Mouse (Mus musculus) neural tube, embryonic 12.5 days (tissue): ENCODE results near the gene Gm13283. TPM values are rescaled to one million over a fixed set of nuclear protein-coding genes. Genes with fewer than 3 reads are reported as not detected.
"Not testable (repeated sequence)": the region's sequence is repeated elsewhere in the genome, so short reads cannot be mapped to it uniquely, and the experiment has no call there.

ENCODE experiments used
- ATAC-seq: fragments of 200-750 bp; cut with Nextera tagmentation; 2 replicates; pipeline ENCODE4 v1.8.0; 2017; ENCODE audit warnings: low read depth, mild to moderate bottlenecking, moderate TSS enrichment, moderate library complexity; ENCODE audit not compliant: low FRiP score
- H3K27ac ChIP-seq: fragments of 300-500 bp; sonication (generic); 2 replicates; pipeline ENCODE4 v1.5.1; 2016
- H3K27me3 ChIP-seq: fragments of 300-500 bp; sonication (generic); replicated peaks from 2 replicates; pipeline ENCODE4 v1.6.1; 2016; ENCODE audit warnings: mild to moderate bottlenecking
- H3K36me3 ChIP-seq: fragments of 300-500 bp; sonication (generic); 2 replicates; pipeline ENCODE4 v1.6.1; 2016; ENCODE audit warnings: mild to moderate bottlenecking
- H3K4me1 ChIP-seq: fragments of 300-500 bp; sonication (generic); 2 replicates; pipeline ENCODE4 v1.6.1; 2016
- H3K4me2 ChIP-seq: fragments of 300-500 bp; sonication (generic); replicated peaks from 2 replicates; pipeline ENCODE4 v1.6.1; 2016; ENCODE audit warnings: mild to moderate bottlenecking
- H3K4me3 ChIP-seq: fragments of 300-500 bp; sonication (generic); 2 replicates; pipeline ENCODE4 v1.5.1; 2016
- H3K9ac ChIP-seq: fragments of 300-500 bp; sonication (generic); 2 replicates; pipeline ENCODE4 v1.6.1; 2016; ENCODE audit warnings: mild to moderate bottlenecking
- H3K9me3 ChIP-seq: fragments of 300-500 bp; sonication (generic); 2 replicates; pipeline ENCODE4 v1.6.1; 2016; ENCODE audit warnings: mild to moderate bottlenecking
- WGBS: fragments of 180-500 bp; shearing (Covaris S2); methylation state at CpG from one replicate; pipeline ENCODE4 v1.1.7; 2016; 5-methylcytosine and 5-hydroxymethylcytosine counted together
- polyA plus RNA-seq: library from polyadenylated mRNA; unstranded; fragments of >200 nt; fragmentation: Nextera tagmentation; extraction: Ambion mirVana; gene quantifications from 2 replicates; pipeline ENCODE4 v1.2.1, GENCODE M21; 2016

Gm13283 gene
- polyA plus RNA-seq, 1 experiment from 2014 or later: 0.32 TPM

DNA sequence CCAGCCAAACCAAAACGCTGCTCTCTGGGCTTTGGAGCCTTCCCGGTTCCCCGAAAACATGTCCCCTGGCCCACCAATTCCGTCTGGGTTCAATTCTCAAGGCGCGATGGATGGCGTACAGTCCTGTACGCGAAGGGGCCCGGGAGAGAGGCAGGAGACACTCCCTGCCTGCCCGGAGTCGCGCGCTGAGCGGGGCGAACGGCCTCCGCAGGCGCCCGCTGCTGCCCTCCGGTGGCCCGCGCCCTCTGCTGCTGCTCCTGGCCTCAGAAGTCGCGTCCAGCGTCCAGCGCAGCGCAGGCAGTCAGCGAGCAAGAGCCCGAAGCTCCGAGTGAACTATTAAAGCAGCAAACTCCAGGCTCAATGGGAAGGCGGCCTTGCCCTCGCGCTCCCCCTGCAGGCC is 45.8 kb downstream of the Gm13283 start:
- not testable (repeated sequence) for H3K27ac ChIP-seq, H3K27me3 ChIP-seq, H3K4me3 ChIP-seq, H3K9ac ChIP-seq, H3K9me3 ChIP-seq, H3K4me1 ChIP-seq, ATAC-seq, H3K36me3 ChIP-seq
- WGBS: 0% methylated on average over 6 of the region's 34 CpGs
- H3K4me2 ChIP-seq: peak overlapping the region; percentile 46

Other genes starting within 250 kb of the Gm13283 start
- not detected in 2 replicates for gene Ifnb1, start 237.3 kb upstream of the Gm13283 start, polyA plus RNA-seq
- not detected in 2 replicates for gene Ifna15, start 201.9 kb upstream of the Gm13283 start, polyA plus RNA-seq
- not detected in 2 replicates for gene Ifna14, start 188.3 kb upstream of the Gm13283 start, polyA plus RNA-seq
- gene Ifna9, start 167.7 kb upstream of the Gm13283 start, polyA plus RNA-seq: not detected in 2 replicates
- gene Ifna12, start 156.7 kb upstream of the Gm13283 start, polyA plus RNA-seq: not detected in 2 replicates
- not detected in 2 replicates for gene C87499, start 125.7 kb upstream of the Gm13283 start, polyA plus RNA-seq
- gene Ifna13, start 115.7 kb upstream of the Gm13283 start, polyA plus RNA-seq: not detected in 2 replicates
- not detected in 2 replicates for gene Ifna16, start 83.2 kb upstream of the Gm13283 start, polyA plus RNA-seq
- gene Ifna2, start 76.2 kb upstream of the Gm13283 start, polyA plus RNA-seq: not detected in 2 replicates
- not detected in 2 replicates for gene Ifnab, start 68.8 kb upstream of the Gm13283 start, polyA plus RNA-seq
- 1.6 and 2.0 TPM in 2 replicates for gene Gm26566, start 38.3 kb upstream of the Gm13283 start, polyA plus RNA-seq
- 127 and 132 TPM in 2 replicates for gene Klhl9, start 37.7 kb upstream of the Gm13283 start, polyA plus RNA-seq
- not detected in 2 replicates for gene Gm13271, start 5.3 kb upstream of the Gm13283 start, polyA plus RNA-seq
- 0.22 TPM in 1 of 2 replicates, not detected in the other for gene Gm13290, start 13.7 kb downstream of the Gm13283 start, polyA plus RNA-seq
- gene Gm13289, start 16.8 kb downstream of the Gm13283 start, polyA plus RNA-seq: not detected in 2 replicates
- gene Gm13272, start 19.7 kb downstream of the Gm13283 start, polyA plus RNA-seq: not detected in 2 replicates
- gene Ifnz, start 22.0 kb downstream of the Gm13283 start, polyA plus RNA-seq: not detected in 2 replicates
- not detected in 2 replicates for gene Gm13276, start 25.6 kb downstream of the Gm13283 start, polyA plus RNA-seq
- gene Gm13277, start 28.5 kb downstream of the Gm13283 start, polyA plus RNA-seq: not detected in 2 replicates
- not detected in 2 replicates for gene Gm13278, start 31.4 kb downstream of the Gm13283 start, polyA plus RNA-seq
- gene Gm13275, start 34.4 kb downstream of the Gm13283 start, polyA plus RNA-seq: not detected in 2 replicates
- gene Gm13279, start 37.3 kb downstream of the Gm13283 start, polyA plus RNA-seq: not detected in 2 replicates
- 0.58 and 0.77 TPM in 2 replicates for gene Gm13285, start 39.5 kb downstream of the Gm13283 start, polyA plus RNA-seq
- gene Gm13287, start 43.1 kb downstream of the Gm13283 start, polyA plus RNA-seq: not detected in 2 replicates
- not detected in 2 replicates for gene Gm13288, start 45.4 kb downstream of the Gm13283 start, polyA plus RNA-seq
- not detected in 2 replicates for gene Ifna7, start 56.1 kb downstream of the Gm13283 start, polyA plus RNA-seq
- not detected in 2 replicates for gene Ifna11, start 59.8 kb downstream of the Gm13283 start, polyA plus RNA-seq
- not detected in 2 replicates for gene Ifna6, start 67.3 kb downstream of the Gm13283 start, polyA plus RNA-seq
- not detected in 2 replicates for gene Ifna5, start 75.4 kb downstream of the Gm13283 start, polyA plus RNA-seq
- gene Ifna4, start 81.7 kb downstream of the Gm13283 start, polyA plus RNA-seq: not detected in 2 replicates
- not detected in 2 replicates for gene Ifna1, start 90.0 kb downstream of the Gm13283 start, polyA plus RNA-seq
- not detected in 2 replicates for gene Ifne, start 120.1 kb downstream of the Gm13283 start, polyA plus RNA-seq